Mouse (Mus musculus) heart, adult 2 months (tissue): Measurements from ENCODE around the gene Dera.

ENCODE experiments used
- EP300 ChIP-seq: fragments of 200-500 bp; IDR thresholded peaks from 2 replicates; pipeline ENCODE4 v1.6.1; 2011; ENCODE audit warnings: low read depth, low read length, control low read depth; ENCODE audit not compliant: insufficient read depth
- POLR2A ChIP-seq: fragments of 200-500 bp; IDR thresholded peaks from 2 replicates; pipeline ENCODE4 v1.6.1; 2011; ENCODE audit warnings: mild to moderate bottlenecking, low read depth, low read length, control low read depth; ENCODE audit not compliant: insufficient read depth

DNA sequence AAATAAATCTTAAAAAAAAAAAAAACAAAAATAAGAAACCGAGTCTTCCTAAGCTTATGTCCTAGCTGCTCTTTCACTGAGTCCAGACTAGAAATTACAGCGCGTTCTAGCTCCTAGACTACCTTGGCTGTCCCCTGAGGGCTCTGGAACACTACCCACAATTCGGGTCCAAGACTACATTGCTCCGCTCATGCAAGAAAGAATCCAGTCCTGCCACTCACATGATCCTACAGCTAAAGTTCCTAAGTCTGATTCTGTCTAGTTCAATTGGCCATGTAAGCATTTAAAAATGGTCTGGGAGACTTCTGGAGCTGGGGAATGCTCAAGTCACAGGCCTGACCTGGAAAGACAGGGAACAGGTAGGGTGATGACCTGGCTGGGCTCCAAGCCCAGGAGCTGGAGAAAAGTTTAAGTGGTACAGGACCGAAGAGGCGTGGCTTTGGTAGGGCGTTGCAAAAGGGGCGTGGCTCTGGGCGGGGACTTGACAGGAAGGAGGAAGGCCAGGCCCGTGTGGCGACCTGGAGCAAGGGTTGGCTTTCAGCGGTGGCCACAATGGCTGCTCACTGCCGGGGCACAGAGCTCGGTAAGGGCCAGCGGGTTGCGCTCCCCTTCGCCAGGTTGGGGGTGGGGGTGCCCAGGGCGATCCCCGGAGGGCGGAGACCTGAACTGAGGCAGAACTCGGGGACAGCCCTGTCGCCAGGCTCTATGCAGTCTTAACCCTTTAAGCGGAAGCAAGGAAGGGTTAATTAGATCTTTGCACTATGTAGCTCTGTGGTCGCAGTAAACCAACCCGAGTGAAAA, at the start of gene Dera:
- TF ChIP-seq POLR2A (peak; percentile 61), EP300 (no peak)
